Mouse (Mus musculus) brain, embryonic 14.5 days (tissue): ENCODE data around the gene Stx8.

Source experiments
- CTCF ChIP-seq: fragments of 200-500 bp; IDR thresholded peaks from 2 replicates; pipeline ENCODE4 v1.5.1; 2012; ENCODE audit warnings: inconsistent platforms, mild to moderate bottlenecking, moderate library complexity, borderline replicate concordance; ENCODE audit not compliant: insufficient read depth, insufficient read length; ENCODE audit errors: extremely low read depth
- POLR2A ChIP-seq: fragments of 200-500 bp; IDR thresholded peaks from 2 replicates; pipeline ENCODE4 v1.6.1; 2012; ENCODE audit warnings: mild to moderate bottlenecking, inconsistent platforms, borderline replicate concordance; ENCODE audit not compliant: poor library complexity, insufficient read depth, insufficient read length, severe bottlenecking; ENCODE audit errors: extremely low read depth

- TF ChIP-seq POLR2A (no peak), CTCF (no peak)
These were observed 108.7 kb downstream of the Stx8 start for GRCm38 (mm10) chr11:68074686-68075085.
